18 mouse cellular contexts compared by ENCODE assay signal in the genomic region with DNA sequence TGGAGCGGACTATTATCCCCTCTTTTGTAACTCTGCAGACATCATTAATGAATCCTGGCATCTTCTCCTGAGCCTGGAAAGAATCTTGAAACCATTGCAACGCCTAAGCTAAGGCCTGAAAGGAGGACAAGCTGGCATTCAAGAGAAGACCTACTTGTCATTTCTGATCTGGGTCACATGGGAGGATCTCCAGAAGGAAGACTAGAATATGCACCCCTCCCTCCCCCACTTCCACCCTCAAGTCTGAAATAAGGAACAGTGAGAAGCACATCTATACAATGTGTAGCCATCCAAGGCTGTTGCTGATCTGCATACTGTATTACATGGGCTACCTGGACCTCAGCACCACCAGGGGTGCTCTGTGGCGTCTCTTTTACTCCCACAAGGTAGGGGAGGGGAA.
"Had no signal": no experiment of that assay in that cellular context is flagged by ENCODE, and none has a peak within 500 bp of the region (broad histone marks: within the 10 kb centered on the region; RNA-seq: fewer than 3 reads in every experiment).

No protein-coding gene starts in this region.

- H3K4me2 ChIP-seq: lung, embryonic 14.5 days; midbrain, embryonic 12.5 days; neural tube, embryonic 13.5 days; neural tube, embryonic 15.5 days had no signal

- H3K9ac ChIP-seq: lung, embryonic 14.5 days; midbrain, embryonic 12.5 days; neural tube, embryonic 13.5 days; neural tube, embryonic 15.5 days had no signal

- H3K4me3 ChIP-seq: midbrain, embryonic 10.5 days; midbrain, embryonic 12.5 days; myocyte; neural tube, embryonic 13.5 days; neural tube, embryonic 15.5 days had no signal

- H3K27ac ChIP-seq: midbrain, embryonic 10.5 days; midbrain, embryonic 12.5 days; neural tube, embryonic 13.5 days; neural tube, embryonic 15.5 days had no signal

- H3K36me3 ChIP-seq: midbrain, embryonic 10.5 days; midbrain, embryonic 12.5 days; neural tube, embryonic 13.5 days; neural tube, embryonic 15.5 days had no signal

- H3K9me3 ChIP-seq: midbrain, embryonic 10.5 days; midbrain, embryonic 12.5 days; neural tube, embryonic 13.5 days; neural tube, embryonic 15.5 days had no signal

- ATAC-seq: midbrain, embryonic 16.5 days had no signal

- DNase-seq: lung, adult 18-20 months; lung, embryonic 14.5 days; lung, postnatal 10 days; lung, postnatal 4 days; midbrain, embryonic 14.5 days; right cerebral cortex, adult 18-20 months; right cerebral cortex, postnatal 25 days; right cerebral cortex, postnatal 4 days; spleen, adult 18-20 months; thymus, adult 18-20 months; thymus, postnatal 14 days; thymus, postnatal 36 days had no signal

- H3K27me3 ChIP-seq: midbrain, embryonic 12.5 days; neural tube, embryonic 15.5 days had no signal
